Mouse (Mus musculus): ENCODE data around the gene Arrdc5. TPM values are rescaled to one million over a fixed set of nuclear protein-coding genes. Genes with fewer than 3 reads are reported as not detected.

The Arrdc5 gene
- polyA plus RNA-seq, 1 experiment = not detected

- Histone ChIP-seq H3K4me3 (ENCODE audit: low read depth, low read length) (no peak overlapping the region), H3K4me1 (ENCODE audit: control insufficient read depth, insufficient read depth, low read length) (peaks cover 9% of the 10 kb centered on the region), H3K36me3 (ENCODE audit: control insufficient read depth, insufficient read depth, low read length, poor library complexity, severe bottlenecking) (no peaks in the 10 kb centered on the region), H3K9ac (ENCODE audit: low read depth, poor library complexity, severe bottlenecking) (peak overlapping the region; percentile 65), H3K9me3 (replicated peaks; ENCODE audit: control insufficient read depth, insufficient read depth, low read length, poor library complexity, severe bottlenecking) (no peaks in the 10 kb centered on the region), H3K27me3 (ENCODE audit: control insufficient read depth, insufficient read depth, low read length, poor library complexity, severe bottlenecking) (no peaks in the 10 kb centered on the region), H3K27ac (ENCODE audit: insufficient read depth, low read length) (peak overlapping the region; percentile 86)
- TF ChIP-seq POLR2A (IDR thresholded peaks at IDR 0.05; ENCODE audit: insufficient read depth, low read length) = no peak
- no peak for TF ChIP-seq CTCF (IDR thresholded peaks at IDR 0.05; ENCODE audit: low read depth, low read length)
- TF ChIP-seq EP300 (IDR thresholded peaks at IDR 0.05; ENCODE audit: insufficient read depth, low read depth, low read length) = no peak
Observed at GRCm38 (mm10) chr17:56291826-56292475, 8.1 kb downstream of the Arrdc5 start.

GRCm38 (mm10) chr17:56291171-56291511, 8.9 kb downstream of the Arrdc5 start:
- peak overlapping the region; percentile 65 for H3K9ac ChIP-seq (ENCODE audit: low read depth, poor library complexity, severe bottlenecking)
- H3K4me3 ChIP-seq (ENCODE audit: low read depth, low read length) = peak overlapping the region; percentile 42
- peaks cover 9% of the 10 kb centered on the region for H3K4me1 ChIP-seq (ENCODE audit: control insufficient read depth, insufficient read depth, low read length)
- H3K36me3 ChIP-seq (ENCODE audit: control insufficient read depth, insufficient read depth, low read length, poor library complexity, severe bottlenecking) = peaks cover 5% of the 10 kb centered on the region; the same call in 1 of the 2 replicates
- no peaks in the 10 kb centered on the region for H3K9me3 ChIP-seq (replicated peaks; ENCODE audit: control insufficient read depth, insufficient read depth, low read length, poor library complexity, severe bottlenecking)
- TF ChIP-seq CTCF (IDR thresholded peaks at IDR 0.05; ENCODE audit: low read depth, low read length) = peak; percentile 95
- TF ChIP-seq POLR2A (IDR thresholded peaks at IDR 0.05; ENCODE audit: insufficient read depth, low read length) = peak; percentile 62
- peak; percentile 76 for TF ChIP-seq EP300 (IDR thresholded peaks at IDR 0.05; ENCODE audit: insufficient read depth, low read depth, low read length)
- no peaks in the 10 kb centered on the region for H3K27me3 ChIP-seq (ENCODE audit: control insufficient read depth, insufficient read depth, low read length, poor library complexity, severe bottlenecking)
- peak overlapping the region; percentile 92 for H3K27ac ChIP-seq (ENCODE audit: insufficient read depth, low read length)

GRCm38 (mm10) chr17:56290388-56291170, 9.5 kb downstream of the Arrdc5 start:
- Histone ChIP-seq H3K36me3 (ENCODE audit: control insufficient read depth, insufficient read depth, low read length, poor library complexity, severe bottlenecking) (peaks cover 10% of the 10 kb centered on the region), H3K27me3 (ENCODE audit: control insufficient read depth, insufficient read depth, low read length, poor library complexity, severe bottlenecking) (no peaks in the 10 kb centered on the region), H3K4me1 (ENCODE audit: control insufficient read depth, insufficient read depth, low read length) (peaks cover 9% of the 10 kb centered on the region), H3K9me3 (replicated peaks; ENCODE audit: control insufficient read depth, insufficient read depth, low read length, poor library complexity, severe bottlenecking) (no peaks in the 10 kb centered on the region), H3K9ac (ENCODE audit: low read depth, poor library complexity, severe bottlenecking) (peak overlapping the region; percentile 57), H3K4me3 (ENCODE audit: low read depth, low read length) (peak overlapping the region; percentile 80), H3K27ac (ENCODE audit: insufficient read depth, low read length) (peak overlapping the region; percentile 92)
- TF ChIP-seq EP300 (IDR thresholded peaks at IDR 0.05; ENCODE audit: insufficient read depth, low read depth, low read length) (no peak), POLR2A (IDR thresholded peaks at IDR 0.05; ENCODE audit: insufficient read depth, low read length) (peak; percentile 63)

GRCm38 (mm10) chr17:56289371-56290331, 10.4 kb downstream of the Arrdc5 start:
- Histone ChIP-seq H3K4me1 (ENCODE audit: control insufficient read depth, insufficient read depth, low read length) (peaks cover 9% of the 10 kb centered on the region), H3K9me3 (replicated peaks; ENCODE audit: control insufficient read depth, insufficient read depth, low read length, poor library complexity, severe bottlenecking) (no peaks in the 10 kb centered on the region), H3K9ac (ENCODE audit: low read depth, poor library complexity, severe bottlenecking) (peak overlapping the region; percentile 57), H3K36me3 (ENCODE audit: control insufficient read depth, insufficient read depth, low read length, poor library complexity, severe bottlenecking) (peaks cover 19% of the 10 kb centered on the region), H3K4me3 (ENCODE audit: low read depth, low read length) (peak overlapping the region; percentile 80), H3K27ac (ENCODE audit: insufficient read depth, low read length) (peak overlapping the region; percentile 89), H3K27me3 (ENCODE audit: control insufficient read depth, insufficient read depth, low read length, poor library complexity, severe bottlenecking) (no peaks in the 10 kb centered on the region)
- TF ChIP-seq POLR2A (IDR thresholded peaks at IDR 0.05; ENCODE audit: insufficient read depth, low read length) (no peak), EP300 (IDR thresholded peaks at IDR 0.05; ENCODE audit: insufficient read depth, low read depth, low read length) (peak; percentile 86)

GRCm38 (mm10) chr17:56288866-56289265, 11.2 kb downstream of the Arrdc5 start:
- Histone ChIP-seq H3K27ac (ENCODE audit: insufficient read depth, low read length) (peak overlapping the region; percentile 89), H3K36me3 (ENCODE audit: control insufficient read depth, insufficient read depth, low read length, poor library complexity, severe bottlenecking) (peaks cover 19% of the 10 kb centered on the region), H3K9ac (ENCODE audit: low read depth, poor library complexity, severe bottlenecking) (peak overlapping the region; percentile 57), H3K4me1 (ENCODE audit: control insufficient read depth, insufficient read depth, low read length) (peaks cover 9% of the 10 kb centered on the region), H3K9me3 (replicated peaks; ENCODE audit: control insufficient read depth, insufficient read depth, low read length, poor library complexity, severe bottlenecking) (no peaks in the 10 kb centered on the region), H3K4me3 (ENCODE audit: low read depth, low read length) (peak overlapping the region; percentile 80), H3K27me3 (ENCODE audit: control insufficient read depth, insufficient read depth, low read length, poor library complexity, severe bottlenecking) (no peaks in the 10 kb centered on the region)
- TF ChIP-seq EP300 (IDR thresholded peaks at IDR 0.05; ENCODE audit: insufficient read depth, low read depth, low read length) = no peak
- no peak for TF ChIP-seq CTCF (IDR thresholded peaks at IDR 0.05; ENCODE audit: low read depth, low read length)
- no peak for TF ChIP-seq POLR2A (IDR thresholded peaks at IDR 0.05; ENCODE audit: insufficient read depth, low read length)

All from ES-Bruce4 (cell line).